Mouse (Mus musculus) stomach, postnatal 0 days (tissue): ENCODE data around the gene Fbxo21.

Experiments used
- CTCF ChIP-seq: IDR thresholded peaks from 2 replicates; pipeline ENCODE4 v1.5.1; 2016; ENCODE audit warnings: antibody characterized with exemption, low read depth, mild to moderate bottlenecking, moderate library complexity
- EP300 ChIP-seq: optimal IDR thresholded peaks from 2 replicates; pipeline ENCODE3; 2016; ENCODE audit warnings: antibody characterized with exemption

DNA sequence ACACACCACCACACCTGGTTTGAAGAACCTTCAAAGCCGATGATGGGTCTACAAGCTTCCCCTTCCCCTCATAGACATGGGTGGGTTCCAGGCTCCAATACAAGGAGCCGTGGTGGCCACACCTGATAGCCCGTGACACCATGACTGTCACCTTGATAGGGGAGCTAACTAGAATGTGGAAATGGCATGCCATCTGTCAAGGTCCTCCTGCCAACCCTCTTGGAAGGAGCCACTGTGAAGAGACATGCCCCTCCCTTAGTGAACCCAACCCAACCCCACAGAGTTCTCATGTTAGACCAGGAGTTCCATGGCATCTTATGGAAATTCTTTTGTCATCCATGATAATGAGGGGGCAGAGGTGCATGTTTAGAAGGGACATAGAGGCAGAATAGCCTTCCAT, 39.3 kb upstream of the Fbxo21 start:
- TF ChIP-seq EP300 (no peak), CTCF (no peak)
